Mouse (Mus musculus) bone marrow macrophage, adult 2 months (primary cell): ENCODE results near the gene Lsm4.

Experiments used
- CTCF ChIP-seq: IDR thresholded peaks from 2 replicates; pipeline ENCODE4 v1.5.1; 2012; ENCODE audit warnings: low read depth, mild to moderate bottlenecking, low read length, moderate library complexity
- POLR2A ChIP-seq: IDR thresholded peaks from 2 replicates; pipeline ENCODE4 v1.6.1; 2012; ENCODE audit warnings: mild to moderate bottlenecking, low read depth, low read length, borderline replicate concordance

DNA sequence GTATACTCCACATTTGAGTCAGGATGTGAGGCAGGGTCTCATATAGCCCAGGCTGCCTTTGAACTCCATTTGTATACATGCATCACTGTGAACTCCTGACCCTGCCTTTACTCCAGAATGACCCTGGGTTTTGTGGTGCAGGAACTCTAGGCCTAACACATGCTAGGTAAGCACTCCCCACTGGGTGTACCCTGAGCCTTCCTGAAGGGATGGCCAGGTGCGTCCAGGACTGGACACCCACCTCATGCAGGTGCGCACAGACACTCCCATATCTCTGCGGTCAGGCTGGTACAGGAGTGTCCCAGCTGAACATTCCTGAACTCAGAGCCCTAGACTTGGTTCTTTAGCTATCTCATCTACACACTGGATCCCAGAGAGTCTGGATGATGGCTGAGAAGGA lies 1.1 kb downstream of the Lsm4 start:
- TF ChIP-seq CTCF, result no peak
- no peak for TF ChIP-seq POLR2A
